Mouse (Mus musculus): ENCODE results near the gene Gjc3. TPM values are rescaled to one million over a fixed set of nuclear protein-coding genes. Genes with fewer than 3 reads are reported as not detected.

Gene Gjc3
- not detected for total RNA-seq (2018; cell fraction: chromatin; rRNA removed)
- not detected for total RNA-seq (2018; cell fraction: cytosol; rRNA removed)
- not detected for total RNA-seq (2018; cell fraction: nucleus; rRNA removed)
- not detected in 3 replicates for polyA plus RNA-seq (2018)

- no peak within 1 kb of the TSS for H3K4me3 ChIP-seq (ENCODE audit: inconsistent target)
- H3K36me3 ChIP-seq (ENCODE audit: inconsistent target), result no peaks in the 10 kb centered on the region
- no peak within 1 kb of the TSS for H3K27ac ChIP-seq
- 93% methylated on average over 8 of the region's 8 CpGs for WGBS (ENCODE audit: missing documents)
- H3K79me2 ChIP-seq (ENCODE audit: inconsistent target), result no peaks in the 10 kb centered on the region
Observed at GRCm38 (mm10) chr5:137962945-137963344, at the start of gene Gjc3. Gjc3 (minus strand) TSS chr5:137963098.

GRCm38 (mm10) chr5:138012382-138012781 is 49.5 kb upstream of the Gjc3 start:
- no peak overlapping the region for H3K4me3 ChIP-seq (ENCODE audit: inconsistent target)
- 92% methylated on average over 5 of the region's 5 CpGs for WGBS (ENCODE audit: missing documents)
- H3K36me3 ChIP-seq (ENCODE audit: inconsistent target), result no peaks in the 10 kb centered on the region
- H3K79me2 ChIP-seq (ENCODE audit: inconsistent target), result no peaks in the 10 kb centered on the region
- H3K27ac ChIP-seq, result no peak overlapping the region

- H3K36me3 ChIP-seq (ENCODE audit: inconsistent target), result no peaks in the 10 kb centered on the region
- no peaks in the 10 kb centered on the region for H3K79me2 ChIP-seq (ENCODE audit: inconsistent target)
- H3K27ac ChIP-seq, result no peak overlapping the region
- WGBS (ENCODE audit: missing documents), result 89% methylated on average over 5 of the region's 5 CpGs
- H3K4me3 ChIP-seq (ENCODE audit: inconsistent target), result no peak overlapping the region
Observed at GRCm38 (mm10) chr5:138009437-138009836, 46.5 kb upstream of the Gjc3 start.

- H3K4me3 ChIP-seq (ENCODE audit: inconsistent target), result no peak overlapping the region
- no peaks in the 10 kb centered on the region for H3K79me2 ChIP-seq (ENCODE audit: inconsistent target)
- 67% methylated on average over 1 of the region's 1 CpGs for WGBS (ENCODE audit: missing documents)
- H3K27ac ChIP-seq, result no peak overlapping the region
- H3K36me3 ChIP-seq (ENCODE audit: inconsistent target), result no peaks in the 10 kb centered on the region
Observed at GRCm38 (mm10) chr5:137986351-137986750, 23.5 kb upstream of the Gjc3 start.

- no peaks in the 10 kb centered on the region for H3K36me3 ChIP-seq (ENCODE audit: inconsistent target)
- no peaks in the 10 kb centered on the region for H3K79me2 ChIP-seq (ENCODE audit: inconsistent target)
- H3K27ac ChIP-seq, result no peak within 1 kb of the TSS
- 22% methylated on average over 3 of the region's 4 CpGs for WGBS (ENCODE audit: missing documents)
- no peak within 1 kb of the TSS for H3K4me3 ChIP-seq (ENCODE audit: inconsistent target)
Observed at GRCm38 (mm10) chr5:137981300-137981699, 18.4 kb upstream of the Gjc3 start, which contains the start of gene Azgp1. Azgp1 (plus strand) TSS chr5:137981520.

GRCm38 (mm10) chr5:137979081-137979480 is 16.2 kb upstream of the Gjc3 start:
- no peak overlapping the region for H3K27ac ChIP-seq
- H3K36me3 ChIP-seq (ENCODE audit: inconsistent target), result no peaks in the 10 kb centered on the region
- no peak overlapping the region for H3K4me3 ChIP-seq (ENCODE audit: inconsistent target)
- WGBS (ENCODE audit: missing documents), result 91% methylated on average over 2 of the region's 2 CpGs
- no peaks in the 10 kb centered on the region for H3K79me2 ChIP-seq (ENCODE audit: inconsistent target)

GRCm38 (mm10) chr5:137977291-137977690 is 14.4 kb upstream of the Gjc3 start:
- WGBS (ENCODE audit: missing documents), result 62% methylated on average over 1 of the region's 1 CpGs
- H3K4me3 ChIP-seq (ENCODE audit: inconsistent target), result no peak overlapping the region
- H3K27ac ChIP-seq, result no peak overlapping the region
- H3K36me3 ChIP-seq (ENCODE audit: inconsistent target), result no peaks in the 10 kb centered on the region
- no peaks in the 10 kb centered on the region for H3K79me2 ChIP-seq (ENCODE audit: inconsistent target)

GRCm38 (mm10) chr5:137975434-137975833 is 12.5 kb upstream of the Gjc3 start:
- no peaks in the 10 kb centered on the region for H3K36me3 ChIP-seq (ENCODE audit: inconsistent target)
- H3K27ac ChIP-seq, result no peak overlapping the region
- H3K4me3 ChIP-seq (ENCODE audit: inconsistent target), result no peak overlapping the region
- 40% methylated on average over 1 of the region's 1 CpGs for WGBS (ENCODE audit: missing documents)
- H3K79me2 ChIP-seq (ENCODE audit: inconsistent target), result no peaks in the 10 kb centered on the region

- Histone ChIP-seq H3K27ac (no peak overlapping the region), H3K36me3 (ENCODE audit: inconsistent target) (no peaks in the 10 kb centered on the region), H3K4me3 (ENCODE audit: inconsistent target) (no peak overlapping the region), H3K79me2 (ENCODE audit: inconsistent target) (no peaks in the 10 kb centered on the region)
- WGBS (ENCODE audit: missing documents), result 63% methylated on average over 3 of the region's 3 CpGs
Observed at GRCm38 (mm10) chr5:137974724-137975123, 11.8 kb upstream of the Gjc3 start.

- H3K27ac ChIP-seq, result no peak overlapping the region
- H3K79me2 ChIP-seq (ENCODE audit: inconsistent target), result no peaks in the 10 kb centered on the region
- 57% methylated on average over 3 of the region's 3 CpGs for WGBS (ENCODE audit: missing documents)
- H3K4me3 ChIP-seq (ENCODE audit: inconsistent target), result no peak overlapping the region
- H3K36me3 ChIP-seq (ENCODE audit: inconsistent target), result no peaks in the 10 kb centered on the region
Observed at GRCm38 (mm10) chr5:137973738-137974137, 10.8 kb upstream of the Gjc3 start.

GRCm38 (mm10) chr5:137973161-137973560 is 10.3 kb upstream of the Gjc3 start:
- 67% methylated on average over 2 of the region's 2 CpGs for WGBS (ENCODE audit: missing documents)
- Histone ChIP-seq H3K79me2 (ENCODE audit: inconsistent target) (no peaks in the 10 kb centered on the region), H3K4me3 (ENCODE audit: inconsistent target) (no peak overlapping the region), H3K27ac (no peak overlapping the region), H3K36me3 (ENCODE audit: inconsistent target) (no peaks in the 10 kb centered on the region)

GRCm38 (mm10) chr5:137966492-137966891 is 3.6 kb upstream of the Gjc3 start:
- Histone ChIP-seq H3K36me3 (ENCODE audit: inconsistent target) (no peaks in the 10 kb centered on the region), H3K27ac (no peak overlapping the region), H3K4me3 (ENCODE audit: inconsistent target) (no peak overlapping the region)

GRCm38 (mm10) chr5:137956404-137956803 is 6.5 kb downstream of the Gjc3 start:
- 91% methylated on average over 3 of the region's 3 CpGs for WGBS (ENCODE audit: missing documents)
- H3K4me3 ChIP-seq (ENCODE audit: inconsistent target), result no peak overlapping the region
- no peak overlapping the region for H3K27ac ChIP-seq
- no peaks in the 10 kb centered on the region for H3K79me2 ChIP-seq (ENCODE audit: inconsistent target)
- H3K36me3 ChIP-seq (ENCODE audit: inconsistent target), result no peaks in the 10 kb centered on the region

More at GRCm38 (mm10) chr5:137966492-137966891, 3.6 kb upstream of the Gjc3 start:
- no peaks in the 10 kb centered on the region for H3K79me2 ChIP-seq (ENCODE audit: inconsistent target)

GRCm38 (mm10) chr5:137951218-137951617 is 11.7 kb downstream of the Gjc3 start:
- WGBS (ENCODE audit: missing documents), result 32% methylated on average over 6 of the region's 6 CpGs
- Histone ChIP-seq H3K4me3 (ENCODE audit: inconsistent target) (no peak overlapping the region), H3K79me2 (ENCODE audit: inconsistent target) (no peaks in the 10 kb centered on the region), H3K36me3 (ENCODE audit: inconsistent target) (no peaks in the 10 kb centered on the region), H3K27ac (no peak overlapping the region)

GRCm38 (mm10) chr5:137947303-137947702 is 15.6 kb downstream of the Gjc3 start:
- Histone ChIP-seq H3K36me3 (ENCODE audit: inconsistent target) (no peaks in the 10 kb centered on the region), H3K4me3 (ENCODE audit: inconsistent target) (no peak overlapping the region), H3K79me2 (ENCODE audit: inconsistent target) (no peaks in the 10 kb centered on the region), H3K27ac (no peak overlapping the region)

- no peak overlapping the region for H3K4me3 ChIP-seq (ENCODE audit: inconsistent target)
- 60% methylated on average over 1 of the region's 1 CpGs for WGBS (ENCODE audit: missing documents)
- H3K27ac ChIP-seq, result no peak overlapping the region
- H3K36me3 ChIP-seq (ENCODE audit: inconsistent target), result no peaks in the 10 kb centered on the region
- no peaks in the 10 kb centered on the region for H3K79me2 ChIP-seq (ENCODE audit: inconsistent target)
Observed at GRCm38 (mm10) chr5:137943133-137943532, 19.8 kb downstream of the Gjc3 start.

Data from macrophage (primary cell).